Mouse (Mus musculus) spleen, adult 2 months (tissue): ENCODE results near the gene Chpf.

ENCODE experiments used
- CTCF ChIP-seq: fragments of 200-500 bp; IDR thresholded peaks from 2 replicates; pipeline ENCODE4 v1.5.1; 2011; ENCODE audit warnings: mild to moderate bottlenecking, inconsistent platforms; ENCODE audit not compliant: insufficient read depth, insufficient read length, insufficient replicate concordance; ENCODE audit errors: extremely low read depth
- POLR2A ChIP-seq: fragments of 200-500 bp; IDR thresholded peaks from 2 replicates; pipeline ENCODE4 v1.6.1; 2011; ENCODE audit warnings: low read depth, low read length, inconsistent platforms

GRCm38 (mm10) chr1:75438782-75439181 is 40.3 kb downstream of the Chpf start:
- TF ChIP-seq CTCF (no peak), POLR2A (no peak)
